ENCODE assay signal across 8 mouse cellular contexts in the genomic region with DNA sequence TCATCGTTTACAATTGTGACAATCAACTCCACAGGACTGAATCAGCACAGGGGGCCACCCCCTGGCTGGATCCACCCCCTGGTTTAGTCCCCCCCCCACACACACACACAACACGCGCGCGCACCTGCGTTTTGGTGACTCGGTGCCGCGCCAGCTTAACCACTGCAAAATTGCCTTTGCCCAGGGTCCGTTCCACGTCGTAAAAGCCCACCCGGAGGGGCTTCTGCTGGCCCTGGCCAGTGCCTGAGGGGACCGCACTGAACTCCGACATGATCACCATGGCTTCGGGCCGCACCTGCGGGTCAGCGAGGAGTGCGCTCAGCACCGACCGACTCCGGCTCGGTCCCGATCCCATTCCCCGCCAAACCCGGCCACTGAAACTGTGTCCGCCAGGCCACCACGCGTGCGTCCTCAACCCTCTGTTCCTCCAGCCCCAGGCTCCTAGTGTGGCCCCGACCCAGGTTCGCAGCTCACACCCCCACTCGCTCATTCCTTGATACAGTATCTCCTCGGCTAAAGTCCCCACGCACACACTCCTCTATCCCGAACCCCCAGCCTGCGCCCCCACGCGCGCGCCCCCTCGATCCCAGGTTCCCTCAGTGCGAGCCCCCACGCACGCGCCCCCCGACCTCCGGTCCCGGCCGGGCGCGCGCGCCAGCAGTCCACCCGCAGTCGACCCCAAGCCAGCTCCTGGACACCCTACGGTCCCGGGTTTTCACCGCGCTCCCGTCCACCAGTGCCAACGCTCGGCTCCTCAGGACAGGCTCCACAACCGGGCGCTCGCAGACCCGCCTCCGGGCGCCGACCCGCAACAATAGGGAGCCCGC. TPM values are rescaled to one million over a fixed set of nuclear protein-coding genes. Genes with fewer than 3 reads are reported as not detected.
DNase-seq lines count a peak whose midpoint lies in the region; ATAC-seq lines count a peak whose summit lies in the region.

No protein-coding gene starts in this region.

- peak overlapping the region; percentile 77 for H3K27ac ChIP-seq in embryonic facial prominence, embryonic 14.5 days (replicated peaks; ENCODE audit: low read depth, low read length)

- H3K4me2 ChIP-seq in embryonic facial prominence, embryonic 14.5 days (ENCODE audit: low read depth, low read length) = peak overlapping the region; percentile 82

- H3K36me3 ChIP-seq in erythroblast, embryonic 14.5 days (ENCODE audit: control insufficient read depth) = peaks cover 23% of the 10 kb centered on the region
- H3K36me3 ChIP-seq in embryonic facial prominence, embryonic 14.5 days (ENCODE audit: control insufficient read depth, insufficient read depth, low read length) = peaks cover 28% of the 10 kb centered on the region
- peaks cover 7% of the 10 kb centered on the region for H3K36me3 ChIP-seq in splenic B cell, adult 2 months (ENCODE audit: control insufficient read depth, insufficient read depth, low read length, poor library complexity, severe bottlenecking)

- peak overlapping the region; percentile 95 for H3K9ac ChIP-seq in embryonic facial prominence, embryonic 14.5 days (ENCODE audit: low read depth, low read length)

- ATAC-seq in erythroblast, adult 5-6 weeks (replicated peaks; ENCODE audit: low FRiP score, poor library complexity, severe bottlenecking) = no peak
- peak; percentile 26 for ATAC-seq in activated CD4-positive, CD25-positive, alpha-beta regulatory T cell, adult 4 months
- ATAC-seq in embryonic facial prominence, embryonic 14.5 days (ENCODE audit: low read depth) = peak; percentile 45

- H3K4me1 ChIP-seq in erythroblast, embryonic 14.5 days (ENCODE audit: control insufficient read depth) = peaks cover 52% of the 10 kb centered on the region
- H3K4me1 ChIP-seq in embryonic facial prominence, embryonic 14.5 days (ENCODE audit: control insufficient read depth, insufficient read depth, low read length) = peaks cover 22% of the 10 kb centered on the region

- peak overlapping the region; percentile 81 for H3K4me3 ChIP-seq in erythroblast, embryonic 14.5 days (replicated peaks)
- H3K4me3 ChIP-seq in embryonic facial prominence, embryonic 14.5 days (ENCODE audit: low read depth, low read length) = peak overlapping the region; percentile 95

- peak; percentile 48 for DNase-seq in embryonic facial prominence, embryonic 14.5 days (ENCODE audit: low spot score)
- peak; percentile 67 for DNase-seq in heart, postnatal 4 days
- DNase-seq in left cerebral cortex, postnatal 36 days (ENCODE audit: low spot score in 2 of 2) = peak; percentile 15 to 44
- DNase-seq in mesoderm, embryonic 11.5 days (ENCODE audit: low read depth, low spot score) = peak; percentile 46
- DNase-seq in splenic B cell, adult 2 months (ENCODE audit: low read depth, low spot score) = peak; percentile 82

- no peaks in the 10 kb centered on the region for H3K9me3 ChIP-seq in erythroblast, embryonic 14.5 days (ENCODE audit: control insufficient read depth, low read length)
- H3K9me3 ChIP-seq in embryonic facial prominence, embryonic 14.5 days (ENCODE audit: control insufficient read depth, low read length) = no peaks in the 10 kb centered on the region

- peaks cover 8% of the 10 kb centered on the region for H3K27me3 ChIP-seq in erythroblast, embryonic 14.5 days (ENCODE audit: control insufficient read depth)
- no peaks in the 10 kb centered on the region for H3K27me3 ChIP-seq in embryonic facial prominence, embryonic 14.5 days (replicated peaks; ENCODE audit: control insufficient read depth, insufficient read depth, low read length)
- H3K27me3 ChIP-seq in splenic B cell, adult 2 months (ENCODE audit: control insufficient read depth, insufficient read depth, low read length, poor library complexity, severe bottlenecking) = no peaks in the 10 kb centered on the region

- under 1% methylated on average over 54 of the region's 73 CpGs for WGBS in embryonic facial prominence, embryonic 14.5 days

- intact Hi-C loops in left cerebral cortex, postnatal 36 days (cut with DNase I) = no loop called here

RNA-seq across cellular contexts. Expression of gene Sik1, which starts 0.6 kb away (rescaled TPM):
- polyA plus RNA-seq in erythroblast, embryonic 14.5 days (2012) = 0.87 and 1.0 TPM in 2 replicates
- total RNA-seq in erythroblast, adult 5-6 weeks (2015; ENCODE audit: low replicate concordance) = 1.5 and 4.2 TPM in 2 replicates
- 2.8 and 3.5 TPM in 2 replicates for total RNA-seq in erythroblast, adult 5-6 weeks (2017; ENCODE audit: low replicate concordance)
- 1 to 10 TPM; 3.2 to 4.1 TPM for polyA plus RNA-seq in activated CD4-positive, CD25-positive, alpha-beta regulatory T cell, adult 4 months (2017; shearing (Covaris generic))
- polyA plus RNA-seq in embryonic facial prominence, embryonic 14.5 days (2014; fragmentation: Nextera tagmentation; extraction: Ambion mirVana) = 25.1 and 27.8 TPM in 2 replicates
- 10 to 100 TPM; 74.3 to 79.7 TPM for total RNA-seq in heart, postnatal 4 days (2021)
- 10 to 100 TPM; 17.7 to 23.7 TPM for total RNA-seq in left cerebral cortex, postnatal 36 days (2021)

Comparison
In these comparisons a context has a peak if more than half of its experiments do, and no peak if none do; other contexts are left out.
1. DNase-seq: peak in every context shown above with its lines; median percentile 82 in splenic B cell, adult 2 months; 67 in heart, postnatal 4 days; 48 in embryonic facial prominence, embryonic 14.5 days; 46 in mesoderm, embryonic 11.5 days; 30 in left cerebral cortex, postnatal 36 days.